ENCODE assay signal across 8 mouse cellular contexts in the genomic region with DNA sequence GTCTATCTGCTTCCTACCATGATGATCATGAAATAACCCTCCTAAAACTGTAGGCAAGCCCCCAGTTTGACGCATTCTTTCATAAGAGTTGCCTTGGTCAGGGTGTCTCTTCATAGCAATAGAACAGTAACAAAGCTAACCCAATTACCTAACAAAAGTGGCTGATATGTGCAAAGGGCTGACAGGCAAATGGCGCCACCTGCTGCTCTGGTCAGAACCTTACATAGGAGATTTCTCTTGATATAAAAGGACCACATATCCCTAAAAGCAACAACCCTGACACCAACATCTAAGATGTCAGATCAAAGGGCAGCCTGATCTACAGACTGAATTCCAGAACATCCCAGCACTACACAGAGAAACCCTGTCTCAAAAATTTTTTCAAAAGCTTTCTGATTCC. TPM values are rescaled to one million over a fixed set of nuclear protein-coding genes. Genes with fewer than 3 reads are reported as not detected.
DNase-seq lines count a peak whose midpoint lies in the region; ATAC-seq and TF ChIP-seq lines count a peak whose summit lies in the region.

No protein-coding gene starts in this region.

- 47% methylated on average over 2 of the region's 2 CpGs for WGBS in hindbrain, embryonic 11.5 days
- WGBS in hindbrain, embryonic 13.5 days = 45% methylated on average over 2 of the region's 2 CpGs

- no peak overlapping the region for H3K4me2 ChIP-seq in hindbrain, embryonic 11.5 days (replicated peaks; ENCODE audit: low read depth, low read length)
- no peak overlapping the region for H3K4me2 ChIP-seq in hindbrain, embryonic 13.5 days

- H3K4me3 ChIP-seq in hindbrain, embryonic 11.5 days (ENCODE audit: low read depth, low read length) = no peak overlapping the region
- no peak overlapping the region for H3K4me3 ChIP-seq in hindbrain, embryonic 13.5 days
- H3K4me3 ChIP-seq in MEL (ENCODE audit: control insufficient read depth in 1 of 2, insufficient read depth in 1 of 2, low read depth in 2 of 2, low read length in 2 of 2) = no peak overlapping the region

- no peaks in the 10 kb centered on the region for H3K79me2 ChIP-seq in MEL (ENCODE audit: control insufficient read depth, insufficient read depth, low read length, poor library complexity)

- TF ChIP-seq RAD21 in MEL (IDR thresholded peaks at IDR 0.05; ENCODE audit: low read depth, low read length) = peak; percentile 77

- peak; percentile 63 to 78 (median 76) for TF ChIP-seq CTCF in MEL (IDR thresholded peaks at IDR 0.05 in 2 of 3, conservative IDR thresholded peaks at IDR 0.05 in 1 of 3; ENCODE audit: control insufficient read depth in 1 of 3, insufficient read depth in 1 of 3, low read depth in 2 of 3, low read length in 3 of 3, poor library complexity in 1 of 3, severe bottlenecking in 1 of 3)

- no peak for TF ChIP-seq POLR2A in MEL (IDR thresholded peaks at IDR 0.05; ENCODE audit: control insufficient read depth in 1 of 2, insufficient read depth in 1 of 2, low read depth in 1 of 2, low read length in 2 of 2, poor library complexity in 1 of 2)

- peak; percentile 39 for DNase-seq in hindbrain, embryonic 11.5 days (ENCODE audit: low spot score)
- DNase-seq in 416B (ENCODE audit: low read depth) (peak; percentile 65), MEL (ENCODE audit: low read depth, low spot score) (peak; percentile 58)
- DNase-seq in cerebellum, adult 9-10 months = peak; percentile 18
- DNase-seq in layer of hippocampus, postnatal 10 days (ENCODE audit: low spot score in 2 of 2) = peak; percentile 23 to 48
- DNase-seq in right cerebral cortex, postnatal 4 days = peak; percentile 34
- no peak for DNase-seq in spleen, postnatal 4 days (ENCODE audit: low spot score in 2 of 2)

- H3K9me3 ChIP-seq in hindbrain, embryonic 11.5 days (ENCODE audit: control insufficient read depth, low read length) = no peaks in the 10 kb centered on the region
- H3K9me3 ChIP-seq in hindbrain, embryonic 13.5 days = no peaks in the 10 kb centered on the region
- H3K9me3 ChIP-seq in MEL (replicated peaks; ENCODE audit: insufficient read depth, low read length) = no peaks in the 10 kb centered on the region

- H3K9ac ChIP-seq in hindbrain, embryonic 11.5 days (ENCODE audit: low read depth, low read length) = no peak overlapping the region
- H3K9ac ChIP-seq in hindbrain, embryonic 13.5 days = no peak overlapping the region
- H3K9ac ChIP-seq in MEL (ENCODE audit: control insufficient read depth, low read depth, low read length, poor library complexity, severe bottlenecking) = no peak overlapping the region

- H3K36me3 ChIP-seq in hindbrain, embryonic 11.5 days (ENCODE audit: control insufficient read depth, insufficient read depth, low read length) = no peaks in the 10 kb centered on the region
- H3K36me3 ChIP-seq in hindbrain, embryonic 13.5 days = no peaks in the 10 kb centered on the region
- no peaks in the 10 kb centered on the region for H3K36me3 ChIP-seq in MEL (ENCODE audit: control insufficient read depth in 1 of 2, insufficient read depth in 2 of 2, low read length in 2 of 2)

- H3K4me1 ChIP-seq in hindbrain, embryonic 11.5 days (replicated peaks; ENCODE audit: control insufficient read depth, insufficient read depth, low read length) = no peaks in the 10 kb centered on the region
- no peaks in the 10 kb centered on the region for H3K4me1 ChIP-seq in hindbrain, embryonic 13.5 days (replicated peaks)
- no peaks in the 10 kb centered on the region for H3K4me1 ChIP-seq in MEL (ENCODE audit: control insufficient read depth in 1 of 2, insufficient read depth in 2 of 2, low read length in 2 of 2)

- no peaks in the 10 kb centered on the region for H3K27me3 ChIP-seq in hindbrain, embryonic 11.5 days (ENCODE audit: control insufficient read depth, insufficient read depth, low read length)
- no peaks in the 10 kb centered on the region for H3K27me3 ChIP-seq in hindbrain, embryonic 13.5 days
- peaks cover 3 to 5% of the 10 kb centered on the region in 2 experiments; a peak in 3 of 4 replicates for H3K27me3 ChIP-seq in MEL (ENCODE audit: control insufficient read depth in 1 of 2, insufficient read depth in 2 of 2, low read length in 2 of 2)

- no peak for TF ChIP-seq EP300 in MEL (IDR thresholded peaks at IDR 0.05; ENCODE audit: low read depth in 1 of 2, low read length in 2 of 2)

- no peak overlapping the region for H3K27ac ChIP-seq in hindbrain, embryonic 11.5 days (ENCODE audit: low read depth, low read length)
- H3K27ac ChIP-seq in hindbrain, embryonic 13.5 days = no peak overlapping the region
- H3K27ac ChIP-seq in MEL (ENCODE audit: control insufficient read depth, low read depth, low read length) = no peak overlapping the region

- no peak for ATAC-seq in hindbrain, embryonic 11.5 days (ENCODE audit: low FRiP score)
- no peak for ATAC-seq in hindbrain, embryonic 13.5 days (ENCODE audit: low FRiP score)

TF ChIP-seq in MEL, 35 proteins besides CTCF, POLR2A, EP300 and RAD21:
- peak; percentile 66 for TF ChIP-seq SMC3 (IDR thresholded peaks at IDR 0.05; ENCODE audit: low read depth, low read length)
- TF ChIP-seq HCFC1 (IDR thresholded peaks at IDR 0.05; ENCODE audit: low read depth, low read length) = no peak
- peak; percentile 27; the same call in 1 of the 2 replicates for TF ChIP-seq ZC3H11A (IDR thresholded peaks at IDR 0.05; ENCODE audit: low read depth, low read length)
- TF ChIP-seq MAX (IDR thresholded peaks at IDR 0.05; ENCODE audit: low read length) = no peak

RNA-seq across cellular contexts. Expression of a gene that starts 11.3 kb away (rescaled TPM):
- polyA plus RNA-seq in hindbrain, embryonic 11.5 days (2014; fragmentation: Nextera tagmentation; extraction: Ambion mirVana) = 0.25 TPM in 1 of 2 replicates, not detected in the other
- 0.21 and 0.25 TPM in 2 replicates for polyA plus RNA-seq in hindbrain, embryonic 13.5 days (2015; fragmentation: Nextera tagmentation; extraction: Ambion mirVana)
- total RNA-seq in MEL (2012; rRNA removed) = not detected in 2 replicates
- polyA plus RNA-seq in MEL (2012; ENCODE audit: insufficient read depth in 1 of 2, insufficient read length in 2 of 2, low read depth in 1 of 2, low replicate concordance in 2 of 2, missing spikeins in 1 of 2) = not detected
- total RNA-seq in layer of hippocampus, postnatal 10 days (2021) = under 1 TPM in 1 of 2 experiments, not detected in 1; 0.85 TPM

RNA-seq across cellular contexts. Expression of a gene that starts 51.0 kb away (rescaled TPM):
- polyA plus RNA-seq in hindbrain, embryonic 11.5 days (2014; fragmentation: Nextera tagmentation; extraction: Ambion mirVana) = not detected in 2 replicates
- polyA plus RNA-seq in hindbrain, embryonic 13.5 days (2015; fragmentation: Nextera tagmentation; extraction: Ambion mirVana) = 0.19 TPM in 1 of 2 replicates, not detected in the other
- not detected in 2 replicates for total RNA-seq in MEL (2012; rRNA removed)
- not detected for polyA plus RNA-seq in MEL (2012; ENCODE audit: insufficient read depth in 1 of 2, insufficient read length in 2 of 2, low read depth in 1 of 2, low replicate concordance in 2 of 2, missing spikeins in 1 of 2)
- not detected for total RNA-seq in layer of hippocampus, postnatal 10 days (2021)

Comparison
In these comparisons a context has a peak if more than half of its experiments do, and no peak if none do; other contexts are left out.
1. DNase-seq: peak in hindbrain, embryonic 11.5 days (single experiment), 416B (single experiment), MEL (single experiment), cerebellum, adult 9-10 months (single experiment), layer of hippocampus, postnatal 10 days (2 of 2) and right cerebral cortex, postnatal 4 days (single experiment); none in spleen, postnatal 4 days (0 of 2).